Mouse (Mus musculus) lung, embryonic 15.5 days (tissue): ENCODE data around the gene Fgfr2. TPM values are rescaled to one million over a fixed set of nuclear protein-coding genes. Genes with fewer than 3 reads are reported as not detected.
A peak's percentile ranks its signal among the peaks of the same experiment; 100 is the strongest.

Source experiments
- ATAC-seq: fragments of 200-750 bp; cut with Nextera tagmentation; 2 replicates; pipeline ENCODE4 v1.8.0; 2017; ENCODE audit warnings: moderate number of reproducible peaks, borderline replicate concordance; ENCODE audit not compliant: low FRiP score, low TSS enrichment; ENCODE audit errors: extremely low read depth
- H3K27ac ChIP-seq: fragments of 300-500 bp; sonication (generic); 2 replicates; pipeline ENCODE4 v1.5.1; 2015; ENCODE audit warnings: moderate library complexity, mild to moderate bottlenecking, inconsistent platforms
- H3K27me3 ChIP-seq: fragments of 300-500 bp; sonication (generic); 2 replicates; pipeline ENCODE4 v1.6.1; 2015; ENCODE audit warnings: inconsistent platforms
- H3K36me3 ChIP-seq: fragments of 300-500 bp; sonication (generic); 2 replicates; pipeline ENCODE4 v1.6.1; 2015; ENCODE audit warnings: inconsistent platforms
- H3K4me1 ChIP-seq: fragments of 300-500 bp; sonication (generic); 2 replicates; pipeline ENCODE4 v1.6.1; 2015; ENCODE audit warnings: inconsistent platforms
- H3K4me2 ChIP-seq: fragments of 300-500 bp; sonication (generic); 2 replicates; pipeline ENCODE4 v1.6.1; 2015; ENCODE audit warnings: inconsistent platforms, mild to moderate bottlenecking, moderate library complexity
- H3K4me3 ChIP-seq: fragments of 300-500 bp; sonication (generic); 2 replicates; pipeline ENCODE4 v1.5.1; 2015; ENCODE audit warnings: mild to moderate bottlenecking, inconsistent platforms
- H3K9ac ChIP-seq: fragments of 300-500 bp; sonication (generic); 2 replicates; pipeline ENCODE4 v1.6.1; 2015; ENCODE audit warnings: inconsistent platforms
- H3K9me3 ChIP-seq: fragments of 300-500 bp; sonication (generic); 2 replicates; pipeline ENCODE4 v1.6.1; 2016; ENCODE audit warnings: inconsistent platforms
- WGBS: fragments of 180-500 bp; shearing (Covaris S2); methylation state at CpG from one replicate; pipeline ENCODE4 v1.1.7; 2015; 5-methylcytosine and 5-hydroxymethylcytosine counted together
- polyA plus RNA-seq: library from polyadenylated mRNA; unstranded; fragments of >200 nt; fragmentation: Nextera tagmentation; extraction: Ambion mirVana; gene quantifications from 2 replicates; pipeline ENCODE4 v1.2.1, GENCODE M21; 2015

Gene Fgfr2
- polyA plus RNA-seq, 1 experiment from 2014 or later, result 160 TPM

GRCm38 (mm10) chr7:130709372-130710274 lies 2413.5 kb downstream of the Fgfr2 start:
- H3K36me3 ChIP-seq, result no peaks in the 10 kb centered on the region

GRCm38 (mm10) chr7:130708940-130709339 lies 2414.2 kb downstream of the Fgfr2 start:
- no peaks in the 10 kb centered on the region for H3K27me3 ChIP-seq
- peaks cover 20% of the 10 kb centered on the region for H3K4me1 ChIP-seq
- no peak for ATAC-seq
- no peaks in the 10 kb centered on the region for H3K9me3 ChIP-seq
- 24% methylated on average over 9 of the region's 9 CpGs for WGBS
- no peak overlapping the region for H3K4me3 ChIP-seq
- H3K27ac ChIP-seq, result peak overlapping the region; percentile 58
- H3K36me3 ChIP-seq, result no peaks in the 10 kb centered on the region
- no peak overlapping the region for H3K9ac ChIP-seq
- no peak overlapping the region for H3K4me2 ChIP-seq

More at GRCm38 (mm10) chr7:130709372-130710274, 2413.5 kb downstream of the Fgfr2 start:
- Histone ChIP-seq H3K4me3 (no peak overlapping the region), H3K4me1 (peaks cover 20% of the 10 kb centered on the region), H3K9me3 (no peaks in the 10 kb centered on the region), H3K4me2 (no peak overlapping the region), H3K9ac (no peak overlapping the region), H3K27me3 (no peaks in the 10 kb centered on the region), H3K27ac (peak overlapping the region; percentile 58)
- no peak; the same call in 1 of the 2 replicates for ATAC-seq
- 45% methylated on average over 9 of the region's 9 CpGs for WGBS

GRCm38 (mm10) chr7:130705230-130705629 lies 2417.9 kb downstream of the Fgfr2 start:
- no peaks in the 10 kb centered on the region for H3K9me3 ChIP-seq
- no peaks in the 10 kb centered on the region for H3K36me3 ChIP-seq
- no peak overlapping the region for H3K27ac ChIP-seq
- peaks cover 20% of the 10 kb centered on the region for H3K4me1 ChIP-seq
- no peak overlapping the region for H3K4me3 ChIP-seq
- no peak overlapping the region for H3K9ac ChIP-seq
- no peak overlapping the region for H3K4me2 ChIP-seq
- H3K27me3 ChIP-seq, result no peaks in the 10 kb centered on the region
- WGBS, result 63% methylated on average over 2 of the region's 2 CpGs
- no peak for ATAC-seq

- Histone ChIP-seq H3K27me3 (no peaks in the 10 kb centered on the region), H3K4me3 (no peak overlapping the region), H3K36me3 (no peaks in the 10 kb centered on the region), H3K4me1 (peaks cover 7% of the 10 kb centered on the region; the same call in 1 of the 2 replicates), H3K4me2 (no peak overlapping the region), H3K27ac (no peak overlapping the region), H3K9me3 (no peaks in the 10 kb centered on the region), H3K9ac (no peak overlapping the region)
- 76% methylated on average over 1 of the region's 1 CpGs for WGBS
- ATAC-seq, result no peak
Observed at GRCm38 (mm10) chr7:130701336-130701735, 2421.8 kb downstream of the Fgfr2 start.

GRCm38 (mm10) chr7:130698480-130698879 lies 2424.7 kb downstream of the Fgfr2 start:
- H3K4me1 ChIP-seq, result peaks cover 33% of the 10 kb centered on the region
- H3K4me3 ChIP-seq, result no peak overlapping the region
- no peaks in the 10 kb centered on the region for H3K9me3 ChIP-seq
- no peaks in the 10 kb centered on the region for H3K36me3 ChIP-seq
- no peaks in the 10 kb centered on the region for H3K27me3 ChIP-seq
- ATAC-seq, result no peak
- no peak overlapping the region for H3K27ac ChIP-seq
- H3K4me2 ChIP-seq, result no peak overlapping the region
- H3K9ac ChIP-seq, result no peak overlapping the region

- ATAC-seq, result no peak
Observed at GRCm38 (mm10) chr7:130696347-130697234, 2426.6 kb downstream of the Fgfr2 start.

GRCm38 (mm10) chr7:130695669-130696338 lies 2427.3 kb downstream of the Fgfr2 start:
- no peak for ATAC-seq
- Histone ChIP-seq H3K4me1 (peaks cover 54% of the 10 kb centered on the region), H3K27ac (no peak overlapping the region), H3K9me3 (no peaks in the 10 kb centered on the region), H3K36me3 (no peaks in the 10 kb centered on the region), H3K4me3 (no peak overlapping the region), H3K27me3 (no peaks in the 10 kb centered on the region), H3K9ac (no peak overlapping the region), H3K4me2 (no peak overlapping the region)
- 56% methylated on average over 13 of the region's 13 CpGs for WGBS

More at GRCm38 (mm10) chr7:130696347-130697234, 2426.6 kb downstream of the Fgfr2 start:
- H3K27me3 ChIP-seq, result no peaks in the 10 kb centered on the region
- no peaks in the 10 kb centered on the region for H3K36me3 ChIP-seq
- WGBS, result 74% methylated on average over 16 of the region's 16 CpGs
- no peak overlapping the region for H3K27ac ChIP-seq
- no peak overlapping the region for H3K4me2 ChIP-seq
- H3K4me3 ChIP-seq, result no peak overlapping the region
- H3K4me1 ChIP-seq, result peaks cover 51% of the 10 kb centered on the region
- no peaks in the 10 kb centered on the region for H3K9me3 ChIP-seq
- no peak overlapping the region for H3K9ac ChIP-seq

- no peak for ATAC-seq
Observed at GRCm38 (mm10) chr7:130693800-130694193, 2429.4 kb downstream of the Fgfr2 start.

GRCm38 (mm10) chr7:130692943-130693799 lies 2430.0 kb downstream of the Fgfr2 start:
- peaks cover 56% of the 10 kb centered on the region for H3K4me1 ChIP-seq
- H3K36me3 ChIP-seq, result no peaks in the 10 kb centered on the region
- H3K9me3 ChIP-seq, result no peaks in the 10 kb centered on the region
- no peaks in the 10 kb centered on the region for H3K27me3 ChIP-seq
- H3K9ac ChIP-seq, result peak overlapping the region; percentile 58
- 3% methylated on average over 19 of the region's 19 CpGs for WGBS
- H3K27ac ChIP-seq, result peak overlapping the region; percentile 90
- peak overlapping the region; percentile 54 for H3K4me3 ChIP-seq
- peak overlapping the region; percentile 88 for H3K4me2 ChIP-seq
- peak; percentile 34 for ATAC-seq

More at GRCm38 (mm10) chr7:130693800-130694193, 2429.4 kb downstream of the Fgfr2 start:
- no peak overlapping the region for H3K27ac ChIP-seq
- peak overlapping the region; percentile 54 for H3K4me3 ChIP-seq
- no peaks in the 10 kb centered on the region for H3K36me3 ChIP-seq
- H3K27me3 ChIP-seq, result no peaks in the 10 kb centered on the region
- H3K9ac ChIP-seq, result 0 out of 2 replicates have a peak overlapping the region, but pooled peaks have one; percentile 58
- peaks cover 56% of the 10 kb centered on the region for H3K4me1 ChIP-seq
- WGBS, result 29% methylated on average over 11 of the region's 11 CpGs
- H3K4me2 ChIP-seq, result peak overlapping the region; percentile 88
- no peaks in the 10 kb centered on the region for H3K9me3 ChIP-seq

- ATAC-seq, result peak; percentile 81
- no peaks in the 10 kb centered on the region for H3K27me3 ChIP-seq
- H3K27ac ChIP-seq, result peak overlapping the region; percentile 90
- H3K4me1 ChIP-seq, result peaks cover 56% of the 10 kb centered on the region
- H3K4me3 ChIP-seq, result peak overlapping the region; percentile 54
- peak overlapping the region; percentile 58 for H3K9ac ChIP-seq
- H3K4me2 ChIP-seq, result peak overlapping the region; percentile 88
- no peaks in the 10 kb centered on the region for H3K9me3 ChIP-seq
- H3K36me3 ChIP-seq, result no peaks in the 10 kb centered on the region
- under 1% methylated on average over 39 of the region's 39 CpGs for WGBS
Observed at GRCm38 (mm10) chr7:130692392-130692942, 2430.7 kb downstream of the Fgfr2 start.
